Mouse (Mus musculus) kidney, adult 2 months (tissue): ENCODE results near the gene Gm13695.
"Not testable (repeated sequence)": the region's sequence is repeated elsewhere in the genome, so short reads cannot be mapped to it uniquely, and the experiment has no call there.

Experiments used
- CTCF ChIP-seq: fragments of 200-500 bp; conservative IDR thresholded peaks from 2 replicates; pipeline ENCODE4 v1.5.1; 2011; ENCODE audit warnings: low read depth, mild to moderate bottlenecking, control low read depth, low read length, moderate library complexity, mixed read lengths; ENCODE audit not compliant: insufficient read depth, insufficient read length
- POLR2A ChIP-seq: fragments of 200-500 bp; IDR thresholded peaks from one replicate; pipeline ENCODE4 v1.6.1; 2011; ENCODE audit warnings: low read depth, low read length, control low read depth

GRCm38 (mm10) chr2:83961203-83961602, 5.9 kb upstream of the Gm13695 start, which contains the start of gene Gm13693:
- TF ChIP-seq CTCF, POLR2A: not testable (repeated sequence)
